Mouse (Mus musculus): ENCODE results near the gene Kidins220. TPM values are rescaled to one million over a fixed set of nuclear protein-coding genes. Genes with fewer than 3 reads are reported as not detected.

Kidins220 gene
- polyA plus RNA-seq, 1 experiment from 2014 or later: 80.0 TPM

DNA sequence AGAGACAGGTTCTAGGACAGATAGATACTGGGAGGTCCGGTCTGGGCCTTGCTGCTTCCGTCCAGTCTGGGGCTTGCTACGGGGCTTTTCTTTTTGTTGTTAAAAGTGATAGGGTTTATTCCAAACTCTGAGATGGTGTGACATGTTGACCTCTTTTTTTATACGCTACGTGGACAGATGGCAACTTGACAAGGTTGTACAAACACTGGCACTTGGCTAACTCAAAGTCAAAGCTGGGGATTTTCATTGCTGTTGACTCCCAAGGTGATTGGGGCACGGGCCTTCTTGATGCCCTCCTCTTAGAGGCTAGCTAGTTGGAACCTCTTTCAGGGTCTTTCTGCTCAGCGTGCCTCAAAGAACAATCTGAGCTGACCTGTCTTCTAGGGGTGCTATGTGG is 136.0 kb downstream of the Kidins220 start:
- no peak overlapping the region for H3K9ac ChIP-seq
- H3K27ac ChIP-seq: no peak overlapping the region
- no peaks in the 10 kb centered on the region for H3K4me1 ChIP-seq
- H3K36me3 ChIP-seq (replicated peaks): no peaks in the 10 kb centered on the region
- 92% methylated on average over 7 of the region's 7 CpGs for WGBS
- no peak overlapping the region for H3K4me3 ChIP-seq (replicated peaks)
- ATAC-seq (ENCODE audit: low FRiP score): no peak
- H3K27me3 ChIP-seq: 0 out of 2 replicates have a peak, but pooled peaks cover 11% of the 10 kb centered on the region
- no peaks in the 10 kb centered on the region for H3K9me3 ChIP-seq
- no peak overlapping the region for H3K4me2 ChIP-seq

Other genes starting within 250 kb of the Kidins220 start
- gene Mboat2, start 144.0 kb upstream of the Kidins220 start, polyA plus RNA-seq (2016; fragmentation: Nextera tagmentation; extraction: Ambion mirVana): 58.4 and 60.0 TPM in 2 replicates
- 163 TPM in 2 replicates for gene Id2, start 122.2 kb downstream of the Kidins220 start, polyA plus RNA-seq (2016; fragmentation: Nextera tagmentation; extraction: Ambion mirVana)

Data from forebrain, embryonic 12.5 days (tissue).